Mouse (Mus musculus) limb, embryonic 13.5 days (tissue): ENCODE measurements around the gene Cysrt1. TPM values are rescaled to one million over a fixed set of nuclear protein-coding genes. Genes with fewer than 3 reads are reported as not detected.
"Not testable (repeated sequence)": the region's sequence is repeated elsewhere in the genome, so short reads cannot be mapped to it uniquely, and the experiment has no call there.

ENCODE experiments used
- ATAC-seq: fragments of 200-750 bp; cut with Nextera tagmentation; 2 replicates; pipeline ENCODE4 v1.8.0; 2017; ENCODE audit warnings: low read depth, moderate number of reproducible peaks, moderate TSS enrichment; ENCODE audit not compliant: low FRiP score
- H3K27ac ChIP-seq: fragments of 300-500 bp; sonication (generic); 2 replicates; pipeline ENCODE4 v1.5.1; 2015; ENCODE audit warnings: inconsistent platforms, mild to moderate bottlenecking, moderate library complexity
- H3K27me3 ChIP-seq: fragments of 300-500 bp; sonication (generic); 2 replicates; pipeline ENCODE4 v1.6.1; 2015; ENCODE audit warnings: mild to moderate bottlenecking, inconsistent platforms
- H3K36me3 ChIP-seq: fragments of 300-500 bp; sonication (generic); 2 replicates; pipeline ENCODE4 v1.6.1; 2015; ENCODE audit warnings: inconsistent platforms, mild to moderate bottlenecking, moderate library complexity
- H3K4me1 ChIP-seq: fragments of 300-500 bp; sonication (generic); 2 replicates; pipeline ENCODE4 v1.6.1; 2015; ENCODE audit warnings: inconsistent platforms
- H3K4me2 ChIP-seq: fragments of 300-500 bp; sonication (generic); replicated peaks from 2 replicates; pipeline ENCODE4 v1.6.1; 2015; ENCODE audit warnings: inconsistent platforms, mild to moderate bottlenecking, moderate library complexity
- H3K4me3 ChIP-seq: fragments of 300-500 bp; sonication (generic); 2 replicates; pipeline ENCODE4 v1.5.1; 2015; ENCODE audit warnings: moderate library complexity, mild to moderate bottlenecking, inconsistent platforms
- H3K9ac ChIP-seq: fragments of 300-500 bp; sonication (generic); 2 replicates; pipeline ENCODE4 v1.6.1; 2015; ENCODE audit warnings: mild to moderate bottlenecking, inconsistent platforms
- H3K9me3 ChIP-seq: fragments of 300-500 bp; sonication (generic); 2 replicates; pipeline ENCODE4 v1.6.1; 2016; ENCODE audit warnings: inconsistent platforms
- WGBS: fragments of 180-500 bp; shearing (Covaris S2); methylation state at CpG from one replicate; pipeline ENCODE4 v1.1.7; 2015; 5-methylcytosine and 5-hydroxymethylcytosine counted together
- polyA plus RNA-seq: library from polyadenylated mRNA; unstranded; fragments of >200 nt; fragmentation: Nextera tagmentation; extraction: Ambion mirVana; gene quantifications from 2 replicates; pipeline ENCODE4 v1.2.1, GENCODE M21; 2015

The Cysrt1 gene
- polyA plus RNA-seq, 1 experiment from 2014 or later = not detected

DNA sequence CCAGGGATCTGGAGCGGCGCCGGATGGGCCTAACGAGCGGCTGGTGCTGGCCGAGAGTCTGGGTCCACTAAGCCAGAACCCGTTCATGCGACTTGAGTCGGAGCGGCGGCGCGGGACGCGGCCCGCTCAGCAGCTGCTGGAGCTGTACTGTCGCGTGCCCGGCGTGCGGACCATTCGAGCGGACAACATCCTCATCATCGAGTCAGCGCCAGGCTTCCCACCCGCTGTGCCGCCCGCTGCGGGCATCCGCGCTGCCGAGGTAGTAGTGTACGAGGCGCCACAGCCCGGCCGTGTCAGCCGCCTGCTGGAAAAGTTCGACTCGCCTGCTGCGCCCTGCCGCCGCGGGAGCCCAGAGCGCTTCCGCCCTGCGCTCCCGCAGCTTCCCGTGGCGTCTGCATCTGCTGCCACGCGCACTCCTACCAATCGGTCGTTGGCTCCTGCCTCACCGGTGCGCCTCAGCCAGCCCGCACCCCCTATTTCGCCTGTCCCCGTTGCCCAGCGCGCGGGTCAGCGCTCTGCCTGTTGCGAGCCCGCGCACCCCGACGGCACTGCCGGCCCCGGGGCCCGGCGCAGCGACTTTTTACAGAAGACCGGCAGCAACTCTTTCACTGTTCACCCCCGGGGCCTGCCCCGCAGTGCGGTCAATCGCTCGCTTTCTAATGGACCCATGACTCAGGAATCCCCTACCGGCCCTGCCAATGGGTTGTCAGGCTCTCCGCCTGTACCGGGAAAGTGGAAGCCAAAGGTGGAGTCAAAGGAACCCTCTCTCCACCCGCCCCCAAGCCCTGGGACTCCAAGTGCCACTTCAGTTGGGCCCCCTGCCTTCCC lies 20.8 kb upstream of the Cysrt1 start:
- peak overlapping the region; percentile 68 for H3K4me3 ChIP-seq
- H3K27ac ChIP-seq = no peak overlapping the region
- under 1% methylated on average over 82 of the region's 82 CpGs for WGBS
- 0 out of 2 replicates have a peak, but pooled peaks cover 6% of the 10 kb centered on the region for H3K36me3 ChIP-seq
- H3K9me3 ChIP-seq = no peaks in the 10 kb centered on the region
- peak overlapping the region; percentile 99 for H3K4me2 ChIP-seq
- peaks cover 22% of the 10 kb centered on the region for H3K27me3 ChIP-seq
- H3K9ac ChIP-seq = peak overlapping the region; percentile 79
- peaks cover 39% of the 10 kb centered on the region for H3K4me1 ChIP-seq
- no peak for ATAC-seq

- under 1% methylated on average over 38 of the region's 39 CpGs for WGBS
- no peaks in the 10 kb centered on the region for H3K9me3 ChIP-seq
- ATAC-seq = peak; percentile 99
These were observed 20.1 kb upstream of the Cysrt1 start, which contains the start of gene Tprn for GRCm38 (mm10) chr2:25262291-25262767. Gene Tprn, plus strand, starts transcription at chr2:25262618.

GRCm38 (mm10) chr2:25261870-25262269 lies 19.6 kb upstream of the Cysrt1 start:
- Histone ChIP-seq H3K27ac (no peak overlapping the region), H3K4me3 (peak overlapping the region; percentile 68), H3K9ac (peak overlapping the region; percentile 45; the same call in 1 of the 2 replicates), H3K27me3 (peaks cover 22% of the 10 kb centered on the region), H3K36me3 (0 out of 2 replicates have a peak, but pooled peaks cover 6% of the 10 kb centered on the region), H3K4me2 (peak overlapping the region; percentile 99), H3K9me3 (no peaks in the 10 kb centered on the region), H3K4me1 (peaks cover 39% of the 10 kb centered on the region)
- ATAC-seq = no peak
- WGBS = 50% methylated on average over 12 of the region's 12 CpGs

More at GRCm38 (mm10) chr2:25262291-25262767, 20.1 kb upstream of the Cysrt1 start, which contains the start of gene Tprn:
- Histone ChIP-seq H3K36me3 (0 out of 2 replicates have a peak, but pooled peaks cover 6% of the 10 kb centered on the region), H3K27me3 (peaks cover 22% of the 10 kb centered on the region), H3K27ac (no peak within 1 kb of the TSS), H3K4me3 (peak within 1 kb of the TSS; percentile 68), H3K4me2 (peak within 1 kb of the TSS; percentile 99), H3K4me1 (peaks cover 39% of the 10 kb centered on the region), H3K9ac (peak within 1 kb of the TSS; percentile 79)

- Histone ChIP-seq H3K4me2 (no peak overlapping the region), H3K27me3 (peaks cover 9% of the 10 kb centered on the region), H3K9ac (no peak overlapping the region), H3K4me1 (peaks cover 28% of the 10 kb centered on the region), H3K27ac (no peak overlapping the region), H3K36me3 (0 out of 2 replicates have a peak, but pooled peaks cover 6% of the 10 kb centered on the region), H3K9me3 (no peaks in the 10 kb centered on the region), H3K4me3 (no peak overlapping the region)
- ATAC-seq = no peak
- WGBS = 71% methylated on average over 2 of the region's 2 CpGs
These were observed 16.6 kb upstream of the Cysrt1 start for GRCm38 (mm10) chr2:25258887-25259286.

DNA sequence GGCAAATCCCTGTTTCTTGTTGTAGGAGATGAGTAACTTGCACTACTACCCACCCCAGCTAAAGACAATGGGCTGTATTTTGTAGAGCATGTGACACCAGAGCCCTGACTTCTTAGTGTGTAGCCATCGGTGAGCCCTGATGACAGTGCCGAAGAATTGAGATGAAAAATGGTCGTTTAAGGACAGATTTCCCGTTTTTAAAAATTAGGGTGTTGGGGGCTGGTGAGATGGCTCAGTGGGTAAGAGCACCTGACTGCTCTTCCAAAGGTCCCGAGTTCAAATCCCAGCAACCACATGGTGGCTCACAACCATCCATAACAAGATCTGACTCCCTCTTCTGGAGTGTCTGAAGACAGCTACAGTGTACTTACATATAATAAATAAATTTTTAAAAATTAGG lies 15.0 kb upstream of the Cysrt1 start:
- H3K27me3 ChIP-seq, H3K9me3 ChIP-seq, H3K27ac ChIP-seq, H3K4me2 ChIP-seq, H3K4me3 ChIP-seq, H3K9ac ChIP-seq, ATAC-seq: not testable (repeated sequence)
- 83% methylated on average over 5 of the region's 5 CpGs for WGBS
- Histone ChIP-seq H3K4me1 (peaks cover 18% of the 10 kb centered on the region), H3K36me3 (peaks cover 13% of the 10 kb centered on the region; the same call in 1 of the 2 replicates)

GRCm38 (mm10) chr2:25256443-25257109 lies 14.3 kb upstream of the Cysrt1 start:
- H3K4me3 ChIP-seq = peak overlapping the region; percentile 81
- ATAC-seq, H3K9me3 ChIP-seq, H3K27ac ChIP-seq, H3K27me3 ChIP-seq: not testable (repeated sequence)
- peaks cover 20% of the 10 kb centered on the region for H3K36me3 ChIP-seq
- peaks cover 18% of the 10 kb centered on the region for H3K4me1 ChIP-seq
- peak overlapping the region; percentile 85 for H3K9ac ChIP-seq
- 56% methylated on average over 12 of the region's 12 CpGs for whole genome bisulfite sequencing
- peak overlapping the region; percentile 99 for H3K4me2 ChIP-seq

DNA sequence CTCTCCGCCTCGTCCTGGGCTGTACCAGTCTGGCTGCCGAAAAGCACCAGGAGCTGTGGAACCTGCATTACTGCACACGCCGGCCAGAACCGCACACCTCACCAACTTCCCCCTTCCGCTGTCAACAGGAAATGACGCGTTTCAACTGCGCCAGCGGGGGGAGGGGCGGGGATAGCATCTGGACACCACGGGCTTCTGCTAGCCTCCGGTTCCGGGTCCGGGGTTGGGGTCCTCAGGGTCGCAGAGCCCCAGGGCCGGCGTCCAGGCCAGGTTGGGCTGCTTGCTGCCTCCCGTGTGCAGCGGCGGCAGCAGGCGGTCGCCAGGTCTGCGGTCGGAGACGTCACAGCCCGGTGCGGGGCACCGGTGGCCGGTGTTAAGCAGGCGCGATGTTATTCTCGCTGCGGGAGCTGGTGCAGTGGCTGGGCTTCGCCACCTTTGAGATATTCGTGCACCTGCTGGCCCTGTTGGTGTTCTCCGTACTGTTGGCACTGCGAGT lies 13.1 kb upstream of the Cysrt1 start, which contains the start of gene Tmem203:
Gene Tmem203, plus strand, starts transcription at position 156 of the 496 bp plus-strand sequence.
- ATAC-seq = peak; percentile 89
- H3K4me2 ChIP-seq = peak within 1 kb of the TSS; percentile 99
- no peaks in the 10 kb centered on the region for H3K27me3 ChIP-seq
- peaks cover 32% of the 10 kb centered on the region for H3K36me3 ChIP-seq
- H3K9me3 ChIP-seq = no peaks in the 10 kb centered on the region
- 1% methylated on average over 39 of the region's 39 CpGs for WGBS
- H3K4me1 ChIP-seq = peaks cover 18% of the 10 kb centered on the region
- H3K27ac ChIP-seq = peak within 1 kb of the TSS; percentile 69
- H3K9ac ChIP-seq = peak within 1 kb of the TSS; percentile 85
- H3K4me3 ChIP-seq = peak within 1 kb of the TSS; percentile 81

DNA sequence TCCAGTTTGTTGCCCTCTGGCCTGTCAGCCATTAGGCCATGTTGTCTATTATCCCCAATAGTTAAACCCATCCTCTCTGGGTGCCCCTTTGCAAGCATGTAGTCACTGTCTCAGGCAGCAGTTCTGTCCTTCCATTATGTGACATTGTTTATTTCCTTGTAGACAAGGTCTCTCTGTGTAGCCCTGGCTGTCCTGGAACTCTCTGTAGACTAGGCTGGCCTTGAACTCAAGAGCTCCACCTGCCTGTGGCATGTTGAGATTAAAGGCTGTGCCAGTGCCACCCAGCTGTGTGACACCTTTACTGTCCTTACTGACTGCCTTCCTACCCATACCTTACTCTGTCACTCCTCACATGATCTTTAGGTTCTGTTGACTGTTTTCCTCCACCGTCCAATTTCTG lies 10.1 kb upstream of the Cysrt1 start:
- no peak for ATAC-seq
- H3K4me1 ChIP-seq = peaks cover 18% of the 10 kb centered on the region
- no peaks in the 10 kb centered on the region for H3K27me3 ChIP-seq
- H3K36me3 ChIP-seq = peaks cover 56% of the 10 kb centered on the region
- 85% methylated on average over 1 of the region's 1 CpGs for WGBS
- no peak overlapping the region for H3K27ac ChIP-seq
- no peak overlapping the region for H3K9ac ChIP-seq
- no peak overlapping the region for H3K4me3 ChIP-seq
- H3K9me3 ChIP-seq = no peaks in the 10 kb centered on the region
- no peak overlapping the region for H3K4me2 ChIP-seq

GRCm38 (mm10) chr2:25246183-25247072 lies 4.2 kb upstream of the Cysrt1 start, which contains the start of gene AL732309.1:
Gene AL732309.1, minus strand, starts transcription at chr2:25246863.
- peaks cover 61% of the 10 kb centered on the region for H3K36me3 ChIP-seq
- H3K4me3 ChIP-seq = no peak within 1 kb of the TSS
- peaks cover 31% of the 10 kb centered on the region for H3K27me3 ChIP-seq
- ATAC-seq = no peak
- H3K27ac ChIP-seq = no peak within 1 kb of the TSS
- no peak within 1 kb of the TSS for H3K9ac ChIP-seq
- H3K4me1 ChIP-seq = peaks cover 13% of the 10 kb centered on the region
- WGBS = 89% methylated on average over 10 of the region's 10 CpGs
- H3K4me2 ChIP-seq = no peak within 1 kb of the TSS
- H3K9me3 ChIP-seq = no peaks in the 10 kb centered on the region

GRCm38 (mm10) chr2:25244144-25244543 lies 1.9 kb upstream of the Cysrt1 start:
- Histone ChIP-seq H3K27me3 (peaks cover 40% of the 10 kb centered on the region), H3K9me3 (no peaks in the 10 kb centered on the region), H3K9ac (no peak overlapping the region), H3K4me1 (peaks cover 24% of the 10 kb centered on the region), H3K4me2 (no peak overlapping the region), H3K27ac (no peak overlapping the region), H3K4me3 (no peak overlapping the region), H3K36me3 (peaks cover 38% of the 10 kb centered on the region)
- ATAC-seq = no peak
- WGBS = 83% methylated on average over 4 of the region's 4 CpGs

- Histone ChIP-seq H3K9me3 (no peaks in the 10 kb centered on the region), H3K4me1 (peaks cover 24% of the 10 kb centered on the region), H3K36me3 (peaks cover 30% of the 10 kb centered on the region), H3K9ac (no peak overlapping the region), H3K27me3 (peaks cover 45% of the 10 kb centered on the region), H3K27ac (no peak overlapping the region), H3K4me2 (peak overlapping the region; percentile 95; the same call in 1 of the 2 replicates), H3K4me3 (no peak overlapping the region)
- 74% methylated on average over 8 of the region's 8 CpGs for WGBS
- no peak for ATAC-seq
These were observed 1.1 kb upstream of the Cysrt1 start for GRCm38 (mm10) chr2:25243342-25243741.
